Mouse (Mus musculus) myocyte (in vitro differentiated cells): Measurements from ENCODE around the gene Ddo.

Source experiments
- MAX ChIP-seq: IDR thresholded peaks from one replicate; pipeline ENCODE4 v1.6.1; 2011; ENCODE audit warnings: low read depth, mild to moderate bottlenecking, control low read depth
- POLR2A ChIP-seq: IDR thresholded peaks from one replicate; pipeline ENCODE4 v1.6.1; 2011; ENCODE audit warnings: low read depth, mild to moderate bottlenecking, control low read depth, moderate library complexity; ENCODE audit not compliant: insufficient read length
- TCF12 ChIP-seq: IDR thresholded peaks from one replicate; pipeline ENCODE4 v1.6.1; 2011; ENCODE audit warnings: mild to moderate bottlenecking, control low read depth; ENCODE audit not compliant: poor library complexity, insufficient read depth, severe bottlenecking
- USF1 ChIP-seq: IDR thresholded peaks from one replicate; pipeline ENCODE4 v1.6.1; 2011; ENCODE audit warnings: low read depth, mild to moderate bottlenecking, control low read depth, moderate library complexity

GRCm38 (mm10) chr10:40673297-40673665, 43.5 kb downstream of the Ddo start:
- TF ChIP-seq TCF12 (no peak), POLR2A (no peak), USF1 (no peak), MAX (no peak)
